Mouse (Mus musculus) ES-Bruce4 (cell line): ENCODE results near the gene Pparg.
A peak's percentile ranks its signal among the peaks of the same experiment; 100 is the strongest.

ENCODE experiments used
- CTCF ChIP-seq: IDR thresholded peaks from one replicate; pipeline ENCODE4 v1.8.1; 2011; ENCODE audit warnings: low read depth, low read length
- POLR2A ChIP-seq: IDR thresholded peaks from one replicate; pipeline ENCODE4 v1.8.1; 2011; ENCODE audit warnings: low read length; ENCODE audit not compliant: insufficient read depth

- TF ChIP-seq POLR2A (no peak), CTCF (peak; percentile 89)
Observed at GRCm38 (mm10) chr6:115538645-115539429, 178.1 kb downstream of the Pparg start.
